Mouse (Mus musculus) G1E (cell line): ENCODE data around the gene Otop3.

Experiments
- CTCF ChIP-seq: IDR thresholded peaks from 2 replicates; pipeline ENCODE4 v1.5.1; 2012; ENCODE audit warnings: low read depth, low read length, inconsistent platforms, mixed read lengths
- GATA1 ChIP-seq: IDR thresholded peaks from 2 replicates; pipeline ENCODE4 v1.6.1; 2012; ENCODE audit warnings: borderline replicate concordance, low read length, inconsistent platforms, mixed read lengths
- GATA2 ChIP-seq: IDR thresholded peaks from 2 replicates; pipeline ENCODE4 v1.6.1; 2012; ENCODE audit warnings: low read depth, low read length, inconsistent platforms, borderline replicate concordance
- POLR2AphosphoS5 ChIP-seq: IDR thresholded peaks from 2 replicates; pipeline ENCODE4 v1.6.1; 2012; ENCODE audit warnings: low read depth, low read length, inconsistent platforms; ENCODE audit not compliant: insufficient replicate concordance
- TAL1 ChIP-seq: conservative IDR thresholded peaks from 2 replicates; pipeline ENCODE4 v1.6.1; 2012; ENCODE audit warnings: low read depth, low read length, inconsistent platforms, mixed read lengths

DNA sequence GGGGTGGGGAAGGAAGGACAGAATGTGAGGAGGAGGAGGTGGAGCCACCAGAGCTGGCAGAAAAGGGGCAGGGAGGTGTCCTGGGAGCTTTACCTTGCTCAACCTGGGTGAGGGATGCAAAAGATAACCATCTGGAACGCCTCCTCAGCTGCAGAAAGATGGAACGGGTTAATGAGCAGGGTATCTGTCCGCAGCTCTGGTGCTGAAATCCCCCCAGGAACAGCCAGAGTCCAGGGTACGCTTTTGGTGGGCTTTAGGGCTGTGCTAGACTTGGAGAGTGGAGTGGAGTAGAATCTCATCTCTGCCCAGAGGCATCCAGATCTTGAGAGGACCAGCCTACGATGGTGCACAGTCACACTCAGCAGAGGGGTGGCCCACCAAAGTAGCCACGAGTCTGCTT, 1.6 kb downstream of the Otop3 start:
- TF ChIP-seq GATA1 (no peak), CTCF (no peak), TAL1 (no peak), GATA2 (no peak), POLR2AphosphoS5 (no peak)
